Mouse (Mus musculus) CD4-positive, CD25-positive, alpha-beta regulatory T cell, adult 4 months (primary cell): Measurements from ENCODE around the gene Auts2. TPM values are rescaled to one million over a fixed set of nuclear protein-coding genes. Genes with fewer than 3 reads are reported as not detected.

Experiments used
- ATAC-seq: one replicate; pipeline ENCODE4 v1.8.0; 2017
- polyA plus RNA-seq, 2 experiments: library from polyadenylated mRNA; unstranded; fragments of 100-300 nt; shearing (Covaris generic); gene quantifications; one replicate each; pipeline ENCODE4 v1.2.1; 2017

The Auts2 gene
- polyA plus RNA-seq, 2 experiments from 2014 or later: 0.75 TPM; not detected in 1

- ATAC-seq: no peak
These were observed 995.2 kb downstream of the Auts2 start for GRCm38 (mm10) chr5:131547926-131548325.

DNA sequence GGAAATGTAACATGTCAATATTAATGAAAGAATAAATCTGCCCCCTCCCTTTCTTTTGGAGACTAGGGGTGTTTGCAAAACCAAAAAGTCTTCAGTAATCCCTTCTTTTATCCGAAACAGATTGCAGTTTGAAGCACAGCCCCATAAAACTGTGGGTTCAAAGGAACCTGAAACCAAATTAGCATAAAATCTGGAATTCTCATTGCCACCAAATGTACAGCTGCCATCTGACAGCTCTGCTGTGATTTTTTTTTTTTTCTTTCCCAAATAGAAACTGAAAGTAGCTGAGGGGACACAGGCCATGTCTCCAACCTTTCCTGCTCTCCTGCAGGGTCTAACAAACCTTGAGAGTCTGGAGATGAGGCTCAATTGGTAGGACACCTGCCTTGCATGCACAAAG lies 996.7 kb downstream of the Auts2 start:
- ATAC-seq: no peak

DNA sequence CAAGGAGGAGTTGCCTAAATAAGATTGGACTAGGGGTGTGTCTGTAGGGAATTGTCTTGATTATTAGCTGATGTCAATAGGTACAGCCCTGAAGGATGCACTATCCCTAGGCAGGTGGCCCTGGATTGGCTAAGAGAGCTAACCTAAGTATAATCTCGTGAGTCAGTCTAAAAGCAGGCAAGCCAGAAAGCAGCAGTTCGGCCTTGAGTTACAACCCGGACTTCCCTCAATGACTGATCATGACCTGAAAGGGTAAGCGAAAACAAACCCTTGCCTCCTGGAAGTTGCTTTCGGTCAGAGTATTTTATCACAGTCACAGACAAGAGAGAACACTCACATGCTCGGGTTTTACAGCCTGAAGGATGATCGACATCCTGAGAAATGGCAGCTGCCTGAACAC lies 998.8 kb downstream of the Auts2 start:
- ATAC-seq: no peak

DNA sequence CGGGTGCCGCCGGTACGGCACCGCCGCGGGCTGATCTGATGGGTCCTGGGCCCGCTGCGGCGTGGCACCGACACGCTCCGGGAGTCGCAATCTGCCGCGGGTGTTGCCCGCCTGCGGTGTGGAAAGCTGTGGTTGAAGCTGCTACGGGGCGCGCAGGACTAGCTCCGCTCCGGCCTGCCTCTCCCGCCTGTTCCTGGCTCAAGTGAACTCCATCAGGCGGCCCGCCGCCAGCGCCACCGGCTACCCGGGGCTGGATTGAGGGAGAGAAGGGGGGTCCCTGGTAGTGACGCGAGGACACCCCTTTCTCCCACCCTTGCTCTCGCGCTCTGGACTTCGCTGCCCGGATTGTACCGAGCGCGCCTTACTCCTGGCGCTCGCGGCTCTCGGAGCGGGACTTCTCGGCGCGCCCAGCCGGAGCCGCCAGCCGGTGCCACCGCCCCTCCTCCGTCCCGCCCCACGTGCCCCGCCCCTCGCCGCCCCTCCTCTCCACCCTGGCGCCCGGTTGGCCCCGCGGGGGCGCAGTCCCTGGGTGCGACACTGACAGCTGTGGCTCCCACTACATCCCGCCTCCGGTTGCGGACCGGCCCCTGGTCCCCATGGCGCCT lies 1004.7 kb downstream of the Auts2 start:
- ATAC-seq: no peak

DNA sequence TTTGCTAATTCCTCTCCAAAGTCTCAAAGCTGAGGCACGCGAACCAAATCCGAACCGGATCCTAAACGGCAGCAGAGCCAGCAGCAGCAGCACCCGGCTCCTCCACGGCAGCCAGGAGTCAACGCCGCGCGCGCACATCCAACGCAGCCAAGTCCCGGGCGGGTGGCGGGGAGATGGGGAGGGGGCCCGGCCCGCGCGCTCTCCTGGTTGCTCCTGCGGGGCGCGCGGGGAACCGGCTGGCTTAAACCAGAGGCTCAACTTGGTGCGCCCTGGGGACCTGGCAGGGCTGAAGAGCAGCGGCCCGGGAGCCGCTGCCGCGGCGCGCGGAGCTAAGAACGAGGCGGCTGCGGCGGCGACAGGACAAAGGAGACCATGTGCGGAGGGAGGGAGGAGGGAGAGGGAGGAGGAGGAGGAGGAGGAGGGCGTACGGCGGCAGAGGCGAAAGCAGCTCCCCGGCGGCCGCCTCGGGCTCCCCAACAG lies 1005.3 kb downstream of the Auts2 start:
- ATAC-seq: no peak

GRCm38 (mm10) chr5:131537155-131537830 lies 1005.9 kb downstream of the Auts2 start:
- no peak for ATAC-seq

GRCm38 (mm10) chr5:131535752-131536151 lies 1007.4 kb downstream of the Auts2 start:
- no peak for ATAC-seq

GRCm38 (mm10) chr5:131533815-131534214 lies 1009.3 kb downstream of the Auts2 start:
- no peak for ATAC-seq

DNA sequence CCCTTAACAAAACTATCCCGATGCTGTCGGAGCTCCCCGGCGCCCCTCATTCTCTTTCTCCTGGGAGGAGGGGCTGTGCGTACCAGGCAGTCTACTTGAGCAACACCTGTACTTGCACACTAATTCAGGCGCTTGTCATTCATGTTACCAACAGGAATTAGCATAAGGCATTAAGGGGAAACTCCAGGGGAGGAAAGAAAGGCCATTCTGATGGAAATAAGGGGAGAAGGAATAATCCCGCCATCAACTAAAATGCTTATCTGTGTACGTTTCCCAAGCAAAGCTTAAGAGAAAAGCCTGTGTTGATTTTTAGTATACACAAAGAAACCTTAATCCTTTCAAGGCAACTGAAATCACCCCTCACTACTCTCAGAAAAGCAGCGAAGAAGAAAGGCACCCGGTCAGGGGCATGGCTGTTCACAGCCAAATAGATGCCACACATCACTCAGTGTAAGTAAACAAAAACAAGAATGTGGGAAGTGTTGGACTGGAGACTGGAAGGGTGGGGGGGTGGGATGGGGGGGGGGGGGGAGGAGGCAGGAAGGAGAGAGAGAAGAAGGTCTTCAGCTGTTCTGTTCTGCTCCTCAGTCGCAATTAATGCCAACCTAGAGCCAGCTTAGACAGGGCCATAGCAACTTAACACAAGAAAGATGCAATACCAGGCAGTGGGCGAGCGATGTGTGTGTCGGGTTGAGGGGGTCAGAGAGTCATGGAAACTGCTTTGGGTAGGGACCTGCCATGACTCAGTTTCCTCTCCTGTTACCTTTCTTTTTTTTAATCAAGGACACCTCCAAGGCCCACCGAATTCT lies 1011.2 kb downstream of the Auts2 start:
- ATAC-seq: no peak

- no peak for ATAC-seq
These were observed 1012.3 kb downstream of the Auts2 start for GRCm38 (mm10) chr5:131530828-131531227.

GRCm38 (mm10) chr5:131526666-131527065 lies 1016.5 kb downstream of the Auts2 start:
- no peak for ATAC-seq

DNA sequence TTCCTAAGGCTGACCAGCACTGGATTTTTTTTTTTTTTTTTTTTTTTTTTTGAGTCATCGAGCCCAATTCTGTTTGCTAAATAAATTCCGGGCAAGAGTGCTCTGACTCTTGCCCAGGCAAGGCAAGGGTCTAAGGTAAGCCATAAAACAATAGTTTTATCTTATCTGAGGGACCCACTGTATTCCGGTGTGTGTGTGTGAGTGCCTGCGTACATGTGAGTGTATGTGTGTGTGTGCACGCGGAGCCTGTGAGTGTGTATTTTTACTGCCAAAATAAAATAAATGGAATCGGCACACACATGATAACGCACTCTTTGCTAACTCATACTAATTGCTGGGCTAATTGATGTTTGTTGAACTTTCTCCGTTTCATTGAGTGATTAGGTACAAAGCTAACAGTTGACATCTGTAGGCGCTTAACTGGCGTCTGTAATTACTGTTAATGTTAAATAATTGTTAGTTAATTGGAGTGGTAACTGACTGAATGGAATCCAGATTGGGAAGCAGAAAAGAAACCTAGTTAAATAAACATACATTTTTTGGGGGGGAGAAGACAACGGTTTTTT lies 1018.2 kb downstream of the Auts2 start:
- no peak for ATAC-seq

- no peak for ATAC-seq
These were observed 1023.6 kb downstream of the Auts2 start for GRCm38 (mm10) chr5:131519560-131519959.

DNA sequence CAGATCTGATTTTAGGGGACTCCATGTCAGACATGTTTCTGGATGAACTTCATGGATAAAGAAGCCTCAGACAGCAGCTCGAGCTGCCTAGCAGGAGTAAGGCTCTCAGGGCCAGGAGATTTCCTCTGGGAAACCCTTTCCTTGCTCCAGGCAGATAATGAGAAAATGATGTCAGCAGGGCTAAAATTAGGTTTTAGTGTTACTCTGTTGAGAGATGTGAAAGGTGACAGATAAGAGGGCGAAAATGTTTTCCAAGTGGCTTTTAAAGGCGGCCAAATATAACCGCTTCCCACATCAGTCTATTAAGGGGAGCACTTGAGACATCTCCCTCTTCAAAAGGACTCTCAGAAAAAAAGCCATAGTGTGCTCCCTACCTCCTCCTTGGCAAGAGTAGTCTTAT lies 1025.5 kb downstream of the Auts2 start:
- no peak for ATAC-seq

- ATAC-seq: no peak
These were observed 1027.3 kb downstream of the Auts2 start for GRCm38 (mm10) chr5:131515707-131516407.

DNA sequence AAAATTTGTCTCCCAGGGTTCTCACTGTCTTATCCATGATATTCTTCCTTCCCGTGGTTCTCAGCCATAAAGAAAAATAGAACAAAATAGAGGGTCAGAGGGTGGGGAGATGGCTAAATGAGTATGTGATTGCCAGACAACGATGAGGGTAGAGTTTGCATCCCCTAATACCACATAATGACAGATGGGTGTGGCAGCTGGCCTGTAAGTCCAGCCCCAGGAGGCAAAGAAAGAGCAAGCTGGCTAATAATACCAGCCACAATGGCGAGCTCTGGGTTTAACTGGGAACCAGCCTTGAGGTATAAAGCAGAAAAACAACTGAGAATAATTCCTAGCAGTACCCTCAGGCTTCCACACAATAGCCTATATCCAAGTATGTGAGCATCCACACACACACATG lies 1029.4 kb downstream of the Auts2 start:
- ATAC-seq: no peak

- no peak for ATAC-seq
These were observed 1030.5 kb downstream of the Auts2 start for GRCm38 (mm10) chr5:131512617-131513016.

GRCm38 (mm10) chr5:131510659-131511058 lies 1032.5 kb downstream of the Auts2 start:
- ATAC-seq: no peak

- ATAC-seq: no peak
These were observed 1033.8 kb downstream of the Auts2 start for GRCm38 (mm10) chr5:131509315-131509714.

GRCm38 (mm10) chr5:131498865-131499264 lies 1044.3 kb downstream of the Auts2 start:
- ATAC-seq: no peak

DNA sequence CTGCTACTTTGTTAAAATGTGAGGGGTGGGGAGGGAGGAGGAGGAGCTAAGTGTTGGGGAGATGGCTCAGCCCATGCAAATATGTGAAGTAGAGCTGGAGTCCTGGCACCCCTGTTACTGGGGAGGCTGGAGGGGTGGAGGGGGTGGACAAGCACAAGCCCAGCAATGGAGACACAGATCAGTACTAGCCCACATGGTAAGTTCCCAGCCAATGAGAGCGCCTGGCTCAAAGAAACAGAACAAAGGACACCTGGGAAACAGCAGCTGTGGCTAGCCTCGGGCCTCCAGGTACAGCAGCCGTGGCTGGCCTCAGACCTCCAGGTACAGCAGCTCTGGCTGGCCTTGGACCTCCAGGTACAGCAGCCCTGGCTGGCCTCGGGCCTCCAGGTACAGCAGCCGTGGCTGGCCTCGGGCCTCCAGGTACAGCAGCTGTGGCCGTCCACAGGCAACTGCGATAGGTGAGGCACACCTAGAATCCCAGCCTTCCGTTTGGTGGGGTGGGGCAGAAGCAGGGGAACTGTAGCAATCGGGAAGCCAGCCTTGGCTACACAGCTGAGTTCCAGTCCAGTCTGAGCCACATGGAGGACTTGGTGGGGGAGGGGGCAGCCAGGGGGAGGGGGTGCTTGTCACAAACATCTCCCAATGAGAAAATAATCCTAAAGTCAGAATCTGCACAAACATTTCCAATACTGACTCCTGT lies 1046.5 kb downstream of the Auts2 start:
- ATAC-seq: no peak

- ATAC-seq: no peak
These were observed 1048.6 kb downstream of the Auts2 start for GRCm38 (mm10) chr5:131494564-131494963.
